Mouse (Mus musculus): ENCODE results near the gene Ipo11.

- TF ChIP-seq CTCF (IDR thresholded peaks at IDR 0.05; ENCODE audit: low read depth, low read length) (no peak), POLR2A (IDR thresholded peaks at IDR 0.05; ENCODE audit: extremely low read depth, insufficient read depth, low read length) (no peak)
Observed at GRCm38 (mm10) chr13:106829327-106829997, 107.3 kb downstream of the Ipo11 start.
